Mouse (Mus musculus) limb, embryonic 15.5 days (tissue): ENCODE measurements at regions not wholly inside any gene's neighbourhood (a gene's known extent, or its start where the extent isn't known, plus 50 kb on each side); places are given as distances from the start of the nearest gene placed in this dataset.

ENCODE experiments used
- ATAC-seq: fragments of 200-750 bp; cut with Nextera tagmentation; 2 replicates; pipeline ENCODE4 v1.8.0; 2017; ENCODE audit warnings: low read depth, moderate TSS enrichment; ENCODE audit not compliant: insufficient number of reproducible peaks, low FRiP score, low TSS enrichment
- H3K27ac ChIP-seq: fragments of 300-500 bp; sonication (generic); 2 replicates; pipeline ENCODE4 v1.5.1; 2015; ENCODE audit warnings: moderate library complexity, mild to moderate bottlenecking, inconsistent platforms
- H3K27me3 ChIP-seq: fragments of 300-500 bp; sonication (generic); 2 replicates; pipeline ENCODE4 v1.6.1; 2015; ENCODE audit warnings: inconsistent platforms
- H3K36me3 ChIP-seq: fragments of 300-500 bp; sonication (generic); 2 replicates; pipeline ENCODE4 v1.6.1; 2015; ENCODE audit warnings: inconsistent platforms
- H3K4me1 ChIP-seq: fragments of 300-500 bp; sonication (generic); 2 replicates; pipeline ENCODE4 v1.6.1; 2015; ENCODE audit warnings: inconsistent platforms
- H3K4me2 ChIP-seq: fragments of 300-500 bp; sonication (generic); 2 replicates; pipeline ENCODE4 v1.6.1; 2015; ENCODE audit warnings: mild to moderate bottlenecking, inconsistent platforms
- H3K4me3 ChIP-seq: fragments of 300-500 bp; sonication (generic); 2 replicates; pipeline ENCODE4 v1.5.1; 2015; ENCODE audit warnings: mild to moderate bottlenecking, inconsistent platforms
- H3K9ac ChIP-seq: fragments of 300-500 bp; sonication (generic); 2 replicates; pipeline ENCODE4 v1.6.1; 2015; ENCODE audit warnings: inconsistent platforms
- H3K9me3 ChIP-seq: fragments of 300-500 bp; sonication (generic); 2 replicates; pipeline ENCODE4 v1.6.1; 2016; ENCODE audit warnings: inconsistent platforms
- WGBS: fragments of 180-500 bp; shearing (Covaris S2); methylation state at CpG from one replicate; pipeline ENCODE4 v1.1.7; 2015; 5-methylcytosine and 5-hydroxymethylcytosine counted together

- H3K27me3 ChIP-seq: peaks cover 6% of the 10 kb centered on the region; the same call in 1 of the 2 replicates
Observed at GRCm38 (mm10) chr7:129774261-129774861, 182.7 kb downstream of the Wdr11 start.

GRCm38 (mm10) chr7:129775189-129775588, 183.5 kb downstream of the Wdr11 start:
- WGBS: 45% methylated on average over 11 of the region's 11 CpGs
- Histone ChIP-seq H3K9ac (no peak overlapping the region), H3K27me3 (peaks cover 8% of the 10 kb centered on the region; the same call in 1 of the 2 replicates), H3K27ac (no peak overlapping the region), H3K36me3 (no peaks in the 10 kb centered on the region), H3K9me3 (no peaks in the 10 kb centered on the region), H3K4me2 (no peak overlapping the region), H3K4me1 (peaks cover 35% of the 10 kb centered on the region), H3K4me3 (no peak overlapping the region)
- no peak for ATAC-seq

More at GRCm38 (mm10) chr7:129774261-129774861, 182.7 kb downstream of the Wdr11 start:
- Histone ChIP-seq H3K9me3 (no peaks in the 10 kb centered on the region), H3K4me2 (0 out of 2 replicates have a peak overlapping the region, but pooled peaks have one; percentile 17), H3K4me1 (peaks cover 35% of the 10 kb centered on the region), H3K36me3 (no peaks in the 10 kb centered on the region), H3K4me3 (no peak overlapping the region), H3K9ac (no peak overlapping the region), H3K27ac (peak overlapping the region; percentile 72)
- no peak for ATAC-seq
- 6% methylated on average over 17 of the region's 17 CpGs for WGBS

GRCm38 (mm10) chr7:129778842-129779421, 187.3 kb downstream of the Wdr11 start:
- no peaks in the 10 kb centered on the region for H3K9me3 ChIP-seq
- 62% methylated on average over 13 of the region's 13 CpGs for WGBS
- H3K36me3 ChIP-seq: no peaks in the 10 kb centered on the region
- no peak overlapping the region for H3K4me3 ChIP-seq
- no peak overlapping the region for H3K9ac ChIP-seq
- H3K4me2 ChIP-seq: no peak overlapping the region
- ATAC-seq: no peak
- H3K4me1 ChIP-seq: peaks cover 27% of the 10 kb centered on the region
- H3K27ac ChIP-seq: no peak overlapping the region
- peaks cover 8% of the 10 kb centered on the region; the same call in 1 of the 2 replicates for H3K27me3 ChIP-seq

GRCm38 (mm10) chr7:129779939-129780338, 188.3 kb downstream of the Wdr11 start:
- H3K27ac ChIP-seq: no peak overlapping the region
- no peak overlapping the region for H3K4me3 ChIP-seq
- H3K27me3 ChIP-seq: peaks cover 5% of the 10 kb centered on the region; the same call in 1 of the 2 replicates
- 80% methylated on average over 6 of the region's 6 CpGs for WGBS
- H3K9ac ChIP-seq: no peak overlapping the region
- H3K36me3 ChIP-seq: no peaks in the 10 kb centered on the region
- no peak overlapping the region for H3K4me2 ChIP-seq
- peaks cover 17% of the 10 kb centered on the region; the same call in 1 of the 2 replicates for H3K4me1 ChIP-seq
- no peak for ATAC-seq
- H3K9me3 ChIP-seq: no peaks in the 10 kb centered on the region

- ATAC-seq: no peak
Observed at GRCm38 (mm10) chr7:129781756-129782155, 190.1 kb downstream of the Wdr11 start.

GRCm38 (mm10) chr7:129784966-129785365, 193.3 kb downstream of the Wdr11 start:
- no peaks in the 10 kb centered on the region for H3K27me3 ChIP-seq
- ATAC-seq: no peak
- no peaks in the 10 kb centered on the region for H3K9me3 ChIP-seq
- no peak overlapping the region for H3K27ac ChIP-seq
- H3K9ac ChIP-seq: no peak overlapping the region
- no peak overlapping the region for H3K4me2 ChIP-seq
- H3K4me3 ChIP-seq: no peak overlapping the region
- H3K4me1 ChIP-seq: peaks cover 14% of the 10 kb centered on the region
- H3K36me3 ChIP-seq: no peaks in the 10 kb centered on the region
- WGBS: 57% methylated on average over 4 of the region's 4 CpGs

More at GRCm38 (mm10) chr7:129781756-129782155, 190.1 kb downstream of the Wdr11 start:
- Histone ChIP-seq H3K27me3 (peaks cover 5% of the 10 kb centered on the region; the same call in 1 of the 2 replicates), H3K9me3 (no peaks in the 10 kb centered on the region), H3K4me3 (no peak overlapping the region), H3K36me3 (no peaks in the 10 kb centered on the region), H3K27ac (no peak overlapping the region), H3K4me2 (no peak overlapping the region), H3K9ac (no peak overlapping the region), H3K4me1 (peaks cover 14% of the 10 kb centered on the region)
- 65% methylated on average over 3 of the region's 3 CpGs for WGBS

- H3K9ac ChIP-seq: no peak overlapping the region
- no peak overlapping the region for H3K4me3 ChIP-seq
- H3K4me2 ChIP-seq: no peak overlapping the region
- no peaks in the 10 kb centered on the region for H3K27me3 ChIP-seq
- no peaks in the 10 kb centered on the region for H3K36me3 ChIP-seq
- no peaks in the 10 kb centered on the region for H3K9me3 ChIP-seq
- no peak overlapping the region for H3K27ac ChIP-seq
- H3K4me1 ChIP-seq: peaks cover 27% of the 10 kb centered on the region
- 58% methylated on average over 2 of the region's 2 CpGs for WGBS
- ATAC-seq: no peak
Observed at GRCm38 (mm10) chr7:129787011-129787410, 195.3 kb downstream of the Wdr11 start.

- no peaks in the 10 kb centered on the region for H3K36me3 ChIP-seq
- H3K27me3 ChIP-seq: no peaks in the 10 kb centered on the region
- no peak for ATAC-seq
- H3K9me3 ChIP-seq: no peaks in the 10 kb centered on the region
- H3K9ac ChIP-seq: no peak overlapping the region
- H3K4me2 ChIP-seq: no peak overlapping the region
- 80% methylated on average over 2 of the region's 2 CpGs for WGBS
- H3K27ac ChIP-seq: no peak overlapping the region
- no peak overlapping the region for H3K4me3 ChIP-seq
- peaks cover 25% of the 10 kb centered on the region for H3K4me1 ChIP-seq
Observed at GRCm38 (mm10) chr7:129787736-129788135, 196.1 kb downstream of the Wdr11 start.

- no peaks in the 10 kb centered on the region for H3K27me3 ChIP-seq
- ATAC-seq: no peak
- WGBS: 33% methylated on average over 6 of the region's 6 CpGs
- H3K4me2 ChIP-seq: no peak overlapping the region
- no peak overlapping the region for H3K27ac ChIP-seq
- H3K4me3 ChIP-seq: no peak overlapping the region
- H3K9ac ChIP-seq: no peak overlapping the region
- H3K9me3 ChIP-seq: no peaks in the 10 kb centered on the region
- peaks cover 24% of the 10 kb centered on the region for H3K4me1 ChIP-seq
- no peaks in the 10 kb centered on the region for H3K36me3 ChIP-seq
Observed at GRCm38 (mm10) chr7:129789461-129789860, 197.8 kb downstream of the Wdr11 start.

GRCm38 (mm10) chr7:129790590-129791449, 199.2 kb downstream of the Wdr11 start:
- Histone ChIP-seq H3K27me3 (no peaks in the 10 kb centered on the region), H3K9me3 (no peaks in the 10 kb centered on the region), H3K36me3 (no peaks in the 10 kb centered on the region), H3K4me2 (no peak overlapping the region), H3K4me1 (peaks cover 24% of the 10 kb centered on the region), H3K27ac (peak overlapping the region; percentile 33), H3K9ac (no peak overlapping the region), H3K4me3 (no peak overlapping the region)
- no peak for ATAC-seq
- 56% methylated on average over 6 of the region's 6 CpGs for WGBS

GRCm38 (mm10) chr7:129791450-129791820, 199.8 kb downstream of the Wdr11 start:
- no peak for ATAC-seq
- peak overlapping the region; percentile 33; the same call in 1 of the 2 replicates for H3K27ac ChIP-seq
- H3K9me3 ChIP-seq: no peaks in the 10 kb centered on the region
- no peak overlapping the region for H3K9ac ChIP-seq
- H3K4me1 ChIP-seq: peaks cover 24% of the 10 kb centered on the region
- H3K27me3 ChIP-seq: no peaks in the 10 kb centered on the region
- 60% methylated on average over 6 of the region's 6 CpGs for WGBS
- H3K4me2 ChIP-seq: no peak overlapping the region
- no peak overlapping the region for H3K4me3 ChIP-seq
- H3K36me3 ChIP-seq: no peaks in the 10 kb centered on the region

GRCm38 (mm10) chr7:129793733-129794132, 202.1 kb downstream of the Wdr11 start:
- H3K9ac ChIP-seq: no peak overlapping the region
- no peaks in the 10 kb centered on the region for H3K27me3 ChIP-seq
- H3K4me1 ChIP-seq: peaks cover 19% of the 10 kb centered on the region
- H3K4me3 ChIP-seq: no peak overlapping the region
- no peak overlapping the region for H3K4me2 ChIP-seq
- H3K9me3 ChIP-seq: no peaks in the 10 kb centered on the region
- H3K36me3 ChIP-seq: no peaks in the 10 kb centered on the region
- WGBS: 81% methylated on average over 2 of the region's 2 CpGs
- ATAC-seq: no peak
- H3K27ac ChIP-seq: no peak overlapping the region
